Mouse (Mus musculus) thymus, postnatal 36 days (tissue): ENCODE results near the gene Ankrd52.
"Not testable (repeated sequence)": the region's sequence is repeated elsewhere in the genome, so short reads cannot be mapped to it uniquely, and the experiment has no call there.

ENCODE experiments used
- DNase-seq, 2 experiments: peaks; one replicate each; pipeline ENCODE4 v3.0.0; 2022; ENCODE audit warnings: mixed read lengths in 2 of 2

Ankrd52 gene

DNA sequence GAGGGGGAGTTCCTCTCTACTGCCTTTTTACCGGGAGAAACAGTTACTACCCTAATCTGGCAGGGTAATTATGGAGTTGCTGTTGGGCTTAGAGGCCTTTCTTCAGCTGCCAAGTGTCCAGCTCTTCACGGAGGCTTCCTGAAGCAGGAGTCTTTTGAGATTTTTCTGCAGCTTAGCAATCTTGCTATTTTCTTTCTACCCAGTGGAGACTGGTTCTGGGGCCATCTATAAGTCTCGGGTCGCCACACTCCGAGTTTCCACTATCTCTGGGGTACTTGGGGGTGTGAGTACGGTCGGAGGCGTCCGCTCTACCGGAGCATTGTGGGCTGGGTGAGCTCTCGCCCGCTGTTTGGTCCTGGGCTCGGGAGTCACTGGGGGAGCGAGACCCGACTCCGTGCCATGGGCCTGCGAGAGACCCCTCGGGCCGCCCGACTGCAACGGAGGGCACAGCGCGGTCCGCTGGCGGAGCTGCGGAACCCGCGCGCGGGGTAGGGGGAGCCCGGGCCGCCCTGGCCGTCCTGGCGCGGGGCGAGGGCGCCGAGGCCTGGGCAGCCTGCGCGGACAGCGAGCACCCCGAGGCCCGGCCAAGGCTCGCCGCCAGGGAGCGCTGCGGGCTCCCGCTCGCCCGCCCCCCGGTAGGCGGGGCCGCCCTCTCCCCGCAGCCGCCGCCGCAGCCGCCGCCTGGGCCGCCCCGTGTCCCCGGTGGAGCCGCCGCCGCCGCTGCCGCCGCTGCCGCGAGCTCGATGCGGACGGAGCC lies at the start of gene Ankrd52:
TSS of gene Ankrd52 (plus strand) at position 661 of the 757 bp plus-strand sequence.
- DNase-seq = peak; percentile 84 to 87

DNA sequence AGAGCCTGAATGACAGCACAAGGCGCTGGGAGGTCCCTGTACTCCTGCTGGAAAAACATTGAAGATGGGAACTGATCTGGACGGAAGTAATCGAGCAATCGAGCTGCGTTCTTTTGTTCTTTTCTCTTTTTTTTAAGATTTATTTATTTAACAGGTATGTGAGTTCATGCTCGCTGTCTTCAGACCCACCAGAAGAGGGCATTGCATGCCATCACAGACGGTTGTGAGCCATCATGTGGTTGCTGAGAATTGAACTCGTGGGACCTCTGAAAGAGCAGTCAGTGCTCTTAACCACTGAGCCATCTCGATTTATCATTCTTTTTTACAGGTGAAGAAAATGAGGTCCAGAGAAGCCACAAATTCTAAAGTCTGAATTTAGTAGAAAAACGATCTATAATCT lies 49.3 kb upstream of the Ankrd52 start:
- DNase-seq = no peak

DNA sequence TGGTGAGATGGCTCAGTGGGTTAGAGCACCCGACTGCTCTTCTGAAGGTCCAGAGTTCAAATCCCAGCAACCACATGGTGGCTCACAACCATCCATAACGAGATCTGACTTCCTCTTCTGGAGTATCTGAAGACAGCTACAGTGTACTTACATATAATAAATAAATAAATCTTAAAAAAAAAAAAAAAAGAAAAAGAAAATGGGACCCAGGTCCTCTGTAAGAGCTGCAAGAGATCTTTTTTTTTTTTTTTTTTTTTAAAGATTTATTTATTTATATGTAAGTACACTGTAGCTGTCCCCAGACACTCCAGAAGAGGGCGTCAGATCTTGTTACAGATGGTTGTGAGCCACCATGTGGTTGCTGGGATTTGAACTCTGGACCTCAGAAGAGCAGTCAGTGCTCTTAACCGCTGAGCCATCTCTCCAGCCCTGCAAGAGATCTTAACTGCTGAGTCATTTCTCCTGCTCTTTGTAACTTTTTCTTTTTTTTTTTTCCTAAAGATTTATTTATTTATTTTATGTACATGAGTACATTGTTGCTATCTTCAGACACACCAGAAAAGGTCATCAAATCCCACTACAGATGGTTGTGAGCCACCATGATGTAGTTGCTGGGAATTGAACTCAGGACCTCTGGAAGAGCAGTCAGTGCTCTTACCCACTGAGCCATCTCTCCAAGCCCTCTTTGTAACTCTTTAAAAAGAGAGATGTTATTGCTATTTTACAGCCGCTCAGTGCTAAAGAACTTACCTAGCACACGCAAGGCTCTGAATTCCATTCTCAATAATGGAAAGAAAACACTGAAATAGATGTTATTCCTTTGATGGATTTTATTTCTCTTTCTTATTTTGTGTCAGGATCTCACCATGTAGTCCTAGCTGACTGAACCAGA lies 44.3 kb upstream of the Ankrd52 start:
- DNase-seq = not testable (repeated sequence)

DNA sequence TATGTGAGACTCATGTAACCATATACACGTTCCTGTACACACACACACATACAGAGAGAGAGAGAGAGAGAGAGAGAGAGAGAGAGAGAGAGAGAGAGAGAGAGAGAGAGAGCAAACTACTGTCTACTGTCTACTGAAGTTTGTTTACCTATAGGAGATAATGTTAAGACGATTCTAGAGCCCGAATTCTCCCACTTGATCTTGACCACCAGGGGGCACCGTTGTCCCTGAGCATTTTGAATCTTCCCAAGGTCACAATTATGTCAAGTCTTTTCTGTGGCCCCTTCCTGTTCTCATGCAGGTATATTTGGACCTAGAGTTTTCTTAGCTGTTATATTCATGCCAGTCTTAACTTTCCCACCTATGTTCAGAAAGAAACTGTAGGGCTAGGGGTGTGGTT lies 41.3 kb upstream of the Ankrd52 start:
- peak; percentile 78 to 82 for DNase-seq

DNA sequence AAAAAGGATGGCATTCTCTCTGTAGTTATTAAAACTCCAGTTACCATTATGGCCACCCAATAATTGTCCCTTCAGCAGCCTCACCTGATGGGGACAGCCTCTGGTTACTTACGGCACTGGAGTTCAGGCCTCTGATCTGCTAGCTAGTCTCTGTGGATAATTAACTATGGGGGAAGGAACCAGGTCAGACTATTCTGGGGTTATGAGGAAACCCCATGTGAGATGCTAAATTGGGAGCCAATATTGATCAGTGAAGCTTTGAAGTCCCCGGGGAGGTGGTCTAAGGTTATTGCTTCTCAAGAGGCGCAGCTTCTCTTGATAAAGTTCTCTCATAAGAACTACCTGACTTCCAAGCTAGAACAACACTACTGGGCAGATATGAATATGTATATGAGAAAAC lies 40.7 kb upstream of the Ankrd52 start:
- no peak for DNase-seq

DNA sequence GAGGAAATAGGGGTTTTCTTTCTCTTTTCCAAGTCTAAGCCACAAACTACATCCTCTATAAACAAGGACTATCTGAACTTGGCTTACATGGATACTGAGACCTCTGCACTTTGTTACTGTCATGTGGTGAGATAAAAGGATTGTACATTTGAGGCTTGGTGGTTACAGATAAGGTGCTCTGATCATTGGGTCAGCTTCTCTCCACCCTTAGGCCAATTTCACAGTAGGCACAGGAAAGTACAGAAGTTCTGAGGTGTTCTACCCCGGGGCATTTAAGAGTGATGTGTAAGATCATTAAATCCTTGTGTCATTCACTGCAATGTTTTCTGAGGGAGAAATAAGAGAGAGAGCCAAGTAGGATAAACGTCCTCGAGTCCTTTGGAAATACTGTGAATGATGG lies 40.3 kb upstream of the Ankrd52 start:
- DNase-seq = no peak

DNA sequence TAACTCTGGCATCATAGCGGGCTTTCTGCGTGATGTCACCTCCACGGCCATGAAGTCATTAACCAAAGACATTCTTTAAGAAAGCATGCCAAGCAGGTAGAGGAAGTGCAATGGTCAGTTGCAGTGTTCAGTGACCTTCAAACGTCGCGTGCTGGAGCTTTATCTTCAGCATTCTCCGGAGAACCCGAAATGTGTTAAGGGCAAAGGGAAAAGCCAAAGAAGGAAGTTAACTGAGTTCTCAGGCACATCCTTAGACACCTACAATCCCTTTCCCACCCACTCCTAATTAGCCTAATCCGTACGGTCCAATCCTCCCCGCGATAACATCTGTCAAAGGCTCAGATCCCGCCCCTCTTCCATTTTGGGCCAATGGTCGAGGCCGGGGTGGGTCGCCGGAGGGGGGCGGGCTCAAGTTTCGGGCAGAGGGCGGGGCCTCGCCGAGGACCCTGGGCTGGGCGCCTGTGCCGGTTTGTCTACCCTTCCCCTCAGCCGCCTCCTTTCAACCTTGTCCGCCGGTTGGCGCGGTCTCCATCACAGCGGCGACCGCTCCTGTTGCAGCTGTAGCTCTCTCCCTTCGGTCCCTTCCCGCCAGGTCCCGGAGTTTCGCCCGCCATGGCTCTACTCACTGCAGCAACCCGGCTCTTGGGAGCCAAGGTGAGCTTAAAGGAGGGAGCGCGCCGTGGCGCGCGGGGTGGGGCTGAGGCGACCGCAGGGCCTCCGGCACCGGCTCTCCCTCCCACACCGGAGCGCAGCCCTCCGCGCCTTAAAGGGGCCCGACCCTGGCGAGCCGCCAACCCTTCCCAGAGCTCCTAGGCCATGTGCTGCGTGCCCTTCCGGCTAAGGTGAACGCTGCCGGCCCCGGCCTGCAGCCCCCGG lies 39.4 kb upstream of the Ankrd52 start, which contains the start of gene Cs:
TSS of gene Cs (plus strand) at position 429 of the 876 bp plus-strand sequence.
- DNase-seq = peak; percentile 97

DNA sequence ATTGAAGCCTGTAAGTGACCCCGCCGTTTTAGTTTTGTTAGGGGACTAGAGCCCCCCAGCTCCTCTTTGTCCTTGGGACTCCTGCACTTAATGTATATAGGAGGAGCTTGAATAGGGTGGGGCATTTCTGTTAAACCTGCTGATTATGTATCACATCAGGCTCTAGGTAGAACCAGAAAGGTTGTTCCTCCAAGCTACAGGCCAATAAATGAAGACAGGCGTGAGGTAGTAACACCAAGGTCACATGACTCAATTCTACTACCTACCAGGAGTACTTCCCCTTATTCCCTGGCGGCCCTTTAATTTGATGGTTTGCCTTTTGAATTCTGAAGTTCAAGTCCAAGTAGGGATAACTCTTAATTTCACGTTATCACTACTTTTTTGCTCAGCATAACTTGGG lies 38.5 kb upstream of the Ankrd52 start:
- no peak for DNase-seq

DNA sequence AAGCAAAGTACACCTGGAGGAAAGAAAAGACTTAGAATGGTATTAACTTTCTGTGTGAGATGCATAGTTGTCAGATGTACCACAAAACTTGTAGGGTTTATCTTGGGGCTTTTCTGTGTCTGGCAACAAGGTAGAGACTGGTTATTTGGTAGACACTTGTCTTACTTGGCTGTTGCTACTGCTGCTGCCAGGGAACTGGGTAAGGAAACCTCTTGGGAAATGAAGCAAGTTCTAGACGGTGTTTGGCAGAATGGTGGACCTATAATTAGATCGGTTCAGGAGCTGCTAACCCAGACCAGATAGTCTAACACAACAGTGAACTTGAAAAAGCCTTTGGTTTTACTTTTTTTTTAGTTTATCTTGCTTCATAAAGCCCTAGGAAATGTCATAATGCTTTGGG lies 38.0 kb upstream of the Ankrd52 start:
- no peak for DNase-seq

DNA sequence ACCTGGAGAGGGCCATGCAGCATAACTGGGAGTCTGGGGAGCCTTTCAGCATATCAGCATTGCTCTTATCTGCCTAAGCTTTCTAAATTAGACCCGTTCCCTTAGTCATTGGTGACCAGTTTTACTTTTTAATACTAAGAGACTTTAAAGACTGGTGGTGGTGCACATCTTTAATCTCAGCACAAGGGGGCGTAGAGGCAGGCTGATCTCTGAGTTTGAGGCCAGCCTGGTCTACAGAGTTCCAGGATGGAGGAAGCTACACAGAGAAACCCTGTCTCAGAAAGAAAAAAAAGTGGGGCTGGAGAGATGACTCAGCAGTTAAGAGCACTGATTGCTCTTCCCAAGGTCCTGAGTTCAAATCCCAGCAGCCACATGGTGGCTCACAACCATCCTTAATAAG lies 36.7 kb upstream of the Ankrd52 start:
- DNase-seq = no peak

DNA sequence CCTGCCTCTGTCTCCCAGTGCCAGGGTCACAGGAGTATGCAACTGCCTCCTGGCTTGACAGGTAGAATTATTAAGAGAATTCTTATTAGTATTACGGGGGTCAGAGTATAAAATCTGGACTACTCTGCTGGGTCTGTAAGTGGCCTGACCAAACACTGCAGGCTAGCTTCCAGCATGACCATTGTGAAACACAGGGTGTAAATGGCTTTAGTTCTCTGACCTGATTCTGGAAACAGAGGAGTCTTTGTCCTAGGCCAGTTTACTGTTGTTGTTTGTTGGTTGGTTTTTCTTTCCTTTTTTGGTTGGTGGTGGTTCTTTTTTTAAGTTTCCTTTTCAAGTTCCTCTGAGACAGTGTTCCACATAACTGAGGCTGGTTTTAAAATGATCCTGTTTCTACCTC lies 33.5 kb upstream of the Ankrd52 start:
- no peak for DNase-seq

DNA sequence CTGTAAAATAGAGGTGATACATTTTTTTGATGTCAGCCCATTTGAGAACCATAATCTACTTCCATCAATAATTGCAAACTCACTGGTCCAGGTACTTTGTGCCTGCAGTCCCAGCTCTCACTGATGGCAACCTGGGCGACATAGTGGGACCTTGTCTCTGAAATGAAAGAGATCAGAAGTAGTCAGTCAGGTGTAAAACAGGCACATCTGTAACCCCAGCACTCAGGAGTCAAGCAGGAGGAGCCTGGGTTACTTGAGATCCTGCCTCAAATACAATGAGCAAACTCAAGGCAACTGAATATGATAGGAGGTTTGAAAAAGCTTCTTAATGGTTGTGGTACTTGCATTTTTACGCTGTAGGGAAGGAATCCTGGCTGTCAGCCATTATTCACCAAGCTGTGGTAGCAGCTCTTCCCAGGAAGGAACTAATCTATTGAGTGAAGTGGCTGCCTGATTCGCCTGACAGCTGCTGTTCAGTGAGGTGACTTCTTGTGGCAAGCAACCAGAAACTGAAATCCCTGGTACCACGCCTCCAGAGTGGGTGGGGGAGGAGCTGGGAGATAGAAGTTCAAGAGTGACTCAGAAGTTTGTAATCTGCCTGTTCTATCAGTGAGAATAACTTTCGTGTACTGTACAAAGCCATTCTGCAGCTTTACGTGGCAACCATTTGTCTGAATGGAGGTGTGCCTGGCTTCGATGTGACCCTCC lies 32.2 kb upstream of the Ankrd52 start:
- peak; percentile 74 to 82 for DNase-seq

DNA sequence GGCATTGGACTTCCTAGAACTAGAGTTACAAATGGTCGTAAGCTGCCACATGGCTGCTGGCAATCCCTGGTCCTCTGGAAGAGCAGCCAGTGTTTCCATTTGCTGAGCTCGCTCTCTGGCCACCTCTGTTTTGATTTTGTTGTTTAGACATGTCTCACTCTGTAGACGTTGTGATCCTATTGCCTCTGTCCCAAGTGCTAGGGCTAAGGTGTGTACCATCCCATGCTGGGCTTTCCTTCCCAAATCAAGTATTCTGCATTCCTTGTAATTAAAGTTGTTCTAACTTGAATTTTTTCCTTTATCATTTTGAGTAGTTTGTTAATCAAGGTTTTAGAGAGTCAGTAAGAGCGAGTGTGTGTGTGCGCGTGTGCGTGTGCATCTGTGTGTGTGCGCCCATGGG lies 29.4 kb upstream of the Ankrd52 start:
- DNase-seq = no peak

DNA sequence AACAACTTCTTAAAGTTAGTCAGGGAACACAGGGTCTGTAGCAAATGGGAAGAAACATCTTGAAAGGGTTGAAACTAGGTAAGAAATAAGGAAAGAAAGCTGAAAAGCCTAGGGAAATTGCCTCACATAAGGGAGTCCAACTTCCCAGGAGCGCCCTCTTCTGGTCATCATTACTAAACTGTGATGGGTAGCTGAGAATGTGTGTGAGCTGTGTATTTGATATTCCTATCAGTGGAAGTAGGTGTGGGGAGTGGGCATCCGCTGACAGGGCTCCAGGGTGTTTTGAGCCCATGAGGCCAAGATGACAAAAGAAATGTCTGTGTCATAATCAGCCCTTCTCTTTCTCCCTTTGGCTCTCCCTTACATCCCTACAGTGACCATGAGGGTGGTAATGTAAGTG lies 18.1 kb upstream of the Ankrd52 start:
- peak; percentile 33 to 34 for DNase-seq

DNA sequence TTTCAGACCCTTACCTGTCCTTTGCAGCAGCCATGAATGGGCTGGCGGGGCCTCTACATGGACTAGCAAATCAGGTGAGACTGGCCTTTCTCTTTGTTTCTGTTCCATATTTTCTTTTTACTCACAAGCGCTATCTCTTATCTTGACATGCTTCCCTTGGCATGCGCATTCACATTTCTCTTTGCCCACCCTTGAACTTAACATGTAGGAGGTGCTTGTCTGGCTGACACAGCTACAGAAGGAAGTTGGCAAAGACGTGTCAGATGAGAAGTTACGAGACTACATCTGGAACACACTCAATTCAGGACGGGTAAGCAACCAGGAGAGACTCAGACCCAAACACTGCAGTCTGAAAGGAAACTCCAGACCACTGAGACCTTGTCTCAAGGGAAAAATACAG lies 17.7 kb upstream of the Ankrd52 start:
- DNase-seq = no peak

DNA sequence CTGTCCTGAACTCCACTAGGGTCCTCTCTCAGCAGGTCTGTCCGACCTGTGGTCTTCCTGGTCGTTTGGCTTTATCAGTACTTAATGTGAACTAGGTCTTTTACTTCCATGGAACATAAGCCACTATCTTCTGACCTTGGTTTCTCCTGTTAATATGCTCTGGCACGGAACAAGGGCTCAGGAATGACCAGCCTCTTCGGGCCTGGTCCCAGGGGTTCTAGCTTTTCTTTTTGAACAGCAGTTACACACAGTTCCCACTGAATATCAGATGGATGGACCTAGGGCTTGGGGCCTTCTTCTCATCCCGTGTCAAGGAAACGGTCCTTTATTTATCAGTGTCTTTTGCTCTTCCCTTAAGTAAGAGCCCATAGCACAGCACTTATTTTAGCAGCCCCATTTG lies 15.1 kb upstream of the Ankrd52 start:
- DNase-seq = no peak

DNA sequence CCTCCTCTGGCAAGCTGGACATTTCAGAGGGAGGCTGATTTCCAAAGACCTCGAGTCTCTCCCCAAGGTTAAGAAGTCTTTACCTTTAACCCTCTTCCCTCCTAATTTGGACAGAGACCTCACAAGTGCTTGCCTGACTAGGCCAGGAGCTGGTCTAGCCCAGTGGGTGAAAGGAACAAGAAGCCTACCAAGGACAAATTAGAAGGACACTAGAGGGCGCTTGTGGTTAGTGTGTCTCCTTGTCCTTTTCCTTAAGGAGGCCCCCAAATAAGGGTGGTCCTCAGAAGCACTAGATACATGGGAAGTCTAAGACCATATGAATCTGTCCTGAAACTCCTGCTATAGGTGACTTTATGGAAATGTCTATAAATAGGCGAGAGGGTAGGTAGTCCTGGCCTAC lies 14.3 kb upstream of the Ankrd52 start:
- DNase-seq = no peak

DNA sequence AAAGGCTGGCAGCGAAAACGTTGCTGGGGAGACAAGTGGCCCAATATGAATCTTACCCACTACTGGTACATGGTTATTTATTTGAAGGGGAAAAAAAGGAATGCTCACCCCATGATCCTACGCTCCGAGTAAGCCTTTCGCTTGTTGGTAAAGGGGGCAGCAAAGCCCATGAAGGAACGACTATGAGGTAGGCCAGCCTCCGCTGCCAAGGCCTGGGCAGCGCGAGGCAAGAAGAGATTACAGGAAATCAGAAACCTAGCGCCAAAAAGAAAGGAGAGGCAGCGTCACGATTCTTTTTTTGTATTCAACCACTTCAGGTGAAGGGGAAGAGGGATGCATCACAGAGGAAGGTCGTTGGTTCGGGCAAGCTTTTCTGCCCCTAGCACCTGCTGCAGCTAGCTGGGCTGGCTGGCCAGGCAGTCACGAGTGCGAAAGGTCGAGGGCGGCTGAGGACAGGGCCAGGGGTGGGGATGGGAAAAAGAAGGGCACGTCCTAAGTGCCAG lies 9.0 kb upstream of the Ankrd52 start:
- no peak for DNase-seq

DNA sequence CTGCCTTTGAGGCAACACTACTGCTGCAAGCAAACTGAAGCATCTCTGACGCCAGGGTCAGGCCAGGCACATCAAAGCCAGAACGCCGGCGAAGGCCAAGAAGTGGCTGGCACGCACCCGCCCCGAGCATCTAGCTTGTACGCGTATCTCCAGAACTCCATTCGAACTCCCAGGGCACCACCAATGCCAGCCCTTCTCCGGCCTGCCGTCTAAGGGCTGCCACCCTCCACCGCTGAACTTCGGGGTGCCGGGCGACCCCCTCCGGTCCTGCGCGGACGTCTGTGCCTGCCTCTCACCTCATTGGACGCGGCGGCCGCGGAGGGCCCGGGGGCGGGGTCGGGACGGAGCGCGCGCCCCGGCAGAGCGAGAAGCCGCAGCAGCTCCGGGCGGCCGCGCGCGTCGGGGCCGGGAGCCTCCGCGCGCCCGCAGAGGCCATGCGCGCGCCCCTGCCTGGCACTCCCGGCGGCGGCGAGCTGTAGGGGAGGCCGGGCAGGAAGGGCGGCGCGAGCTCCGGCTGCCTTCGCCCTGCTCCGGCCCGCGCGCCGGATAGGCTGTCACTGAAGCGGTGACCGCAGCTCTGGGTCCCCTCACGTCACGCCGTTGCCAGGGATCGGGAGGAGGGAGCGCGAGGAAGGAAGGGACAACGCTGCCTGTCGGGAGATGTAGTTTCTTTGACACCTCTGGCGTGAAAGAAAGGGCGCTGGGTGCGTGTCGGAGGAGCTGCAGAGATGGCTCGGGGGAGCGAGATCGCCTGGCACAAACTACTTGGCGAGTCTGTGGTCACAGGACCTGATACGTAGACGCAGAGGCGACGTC lies 8.3 kb upstream of the Ankrd52 start, which contains the start of gene Coq10a:
TSS of gene Coq10a (minus strand) at position 596 of the 816 bp plus-strand sequence.
- peak; percentile 87 to 93 for DNase-seq

DNA sequence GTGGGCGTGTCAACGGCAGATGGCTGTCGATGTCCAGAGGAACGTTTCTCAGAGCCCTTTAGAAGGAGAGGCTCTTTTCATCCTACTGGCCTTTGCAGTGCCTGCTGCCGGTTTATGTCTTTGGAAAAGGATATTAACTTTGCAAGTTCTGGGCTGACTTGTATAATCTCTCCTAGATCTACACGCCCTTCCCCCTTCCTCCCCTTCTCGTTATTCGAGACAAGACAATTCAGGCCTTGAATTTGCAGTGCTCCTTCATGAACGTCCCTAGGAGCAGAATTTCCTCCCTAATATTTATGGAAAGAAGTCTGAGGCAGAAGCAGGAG lies 7.7 kb upstream of the Ankrd52 start:
- no peak for DNase-seq

DNA sequence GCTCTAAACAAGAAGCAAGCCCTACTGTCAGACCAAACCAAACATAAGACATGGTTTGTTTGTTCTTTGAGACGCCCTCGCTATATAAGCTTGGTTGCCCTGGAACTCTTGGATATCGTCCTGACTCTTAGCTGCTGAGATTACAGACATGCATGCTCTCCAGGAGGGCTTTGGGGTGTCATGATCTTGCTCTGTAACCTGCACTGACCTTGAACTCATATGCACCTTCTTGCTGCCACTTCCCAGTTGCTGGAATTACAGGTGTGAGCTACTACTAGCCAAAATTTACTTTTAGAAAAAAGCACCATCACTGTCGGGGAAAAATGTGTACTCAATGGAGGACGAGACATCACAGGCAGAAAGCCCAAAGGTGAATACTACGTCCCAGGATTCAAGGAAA lies 7.3 kb upstream of the Ankrd52 start:
- DNase-seq = no peak
